Mouse (Mus musculus) kidney, postnatal 0 days (tissue): ENCODE data around the gene Gon4l. TPM values are rescaled to one million over a fixed set of nuclear protein-coding genes. Genes with fewer than 3 reads are reported as not detected.

Experiments
- ATAC-seq: fragments of 200-750 bp; cut with Nextera tagmentation; replicated peaks from 2 replicates; pipeline ENCODE4 v1.8.0; 2017; ENCODE audit warnings: low read depth, moderate number of reproducible peaks, moderate TSS enrichment, moderate library complexity; ENCODE audit not compliant: low FRiP score
- DNase-seq: peaks from one replicate; pipeline ENCODE4 v3.0.0-alpha.2; 2016; ENCODE audit warnings: low spot score
- H3K27ac ChIP-seq: fragments of 300-500 bp; sonication (generic); 2 replicates; pipeline ENCODE4 v1.5.1; 2014; ENCODE audit warnings: mild to moderate bottlenecking
- H3K27me3 ChIP-seq: fragments of 300-500 bp; sonication (generic); 2 replicates; pipeline ENCODE4 v1.6.1; 2014; ENCODE audit warnings: low read length, mixed read lengths; ENCODE audit not compliant: insufficient read depth
- H3K36me3 ChIP-seq: fragments of 300-500 bp; sonication (generic); 2 replicates; pipeline ENCODE4 v1.6.1; 2014; ENCODE audit warnings: low read length, mixed read lengths; ENCODE audit not compliant: insufficient read depth
- H3K4me1 ChIP-seq: fragments of 300-500 bp; sonication (generic); replicated peaks from 2 replicates; pipeline ENCODE4 v1.6.1; 2014; ENCODE audit warnings: antibody characterized with exemption, low read length, mixed read lengths; ENCODE audit not compliant: insufficient read depth
- H3K4me2 ChIP-seq: fragments of 300-500 bp; sonication (generic); 2 replicates; pipeline ENCODE4 v1.6.1; 2014; ENCODE audit warnings: mild to moderate bottlenecking, low read length, moderate library complexity, mixed read lengths
- H3K4me3 ChIP-seq: fragments of 300-500 bp; sonication (generic); replicated peaks from 2 replicates; pipeline ENCODE4 v1.5.1; 2014; ENCODE audit warnings: low read depth, low read length
- H3K9ac ChIP-seq: fragments of 300-500 bp; sonication (generic); 2 replicates; pipeline ENCODE4 v1.6.1; 2014; ENCODE audit warnings: low read depth, low read length
- H3K9me3 ChIP-seq: fragments of 300-500 bp; sonication (generic); replicated peaks from 2 replicates; pipeline ENCODE4 v1.6.1; 2016; ENCODE audit warnings: low read length, inconsistent platforms, mixed read lengths
- CTCF ChIP-seq: IDR thresholded peaks from 2 replicates; pipeline ENCODE4 v1.5.1; 2016; ENCODE audit warnings: antibody characterized with exemption, low read depth, mild to moderate bottlenecking, moderate library complexity
- WGBS: fragments of 180-500 bp; shearing (Covaris S2); extraction: QIAGEN DNeasy Blood & Tissue Kit; methylation state at CpG from one replicate; pipeline ENCODE4 v1.1.7; 2014; 5-methylcytosine and 5-hydroxymethylcytosine counted together
- polyA plus RNA-seq: library from polyadenylated mRNA; unstranded; fragments of >200 nt; fragmentation: Nextera tagmentation; extraction: Ambion mirVana; gene quantifications from 2 replicates; pipeline ENCODE4 v1.2.1, GENCODE M21; 2015

Gon4l gene
- polyA plus RNA-seq, 1 experiment from 2014 or later: 6.0 TPM

DNA sequence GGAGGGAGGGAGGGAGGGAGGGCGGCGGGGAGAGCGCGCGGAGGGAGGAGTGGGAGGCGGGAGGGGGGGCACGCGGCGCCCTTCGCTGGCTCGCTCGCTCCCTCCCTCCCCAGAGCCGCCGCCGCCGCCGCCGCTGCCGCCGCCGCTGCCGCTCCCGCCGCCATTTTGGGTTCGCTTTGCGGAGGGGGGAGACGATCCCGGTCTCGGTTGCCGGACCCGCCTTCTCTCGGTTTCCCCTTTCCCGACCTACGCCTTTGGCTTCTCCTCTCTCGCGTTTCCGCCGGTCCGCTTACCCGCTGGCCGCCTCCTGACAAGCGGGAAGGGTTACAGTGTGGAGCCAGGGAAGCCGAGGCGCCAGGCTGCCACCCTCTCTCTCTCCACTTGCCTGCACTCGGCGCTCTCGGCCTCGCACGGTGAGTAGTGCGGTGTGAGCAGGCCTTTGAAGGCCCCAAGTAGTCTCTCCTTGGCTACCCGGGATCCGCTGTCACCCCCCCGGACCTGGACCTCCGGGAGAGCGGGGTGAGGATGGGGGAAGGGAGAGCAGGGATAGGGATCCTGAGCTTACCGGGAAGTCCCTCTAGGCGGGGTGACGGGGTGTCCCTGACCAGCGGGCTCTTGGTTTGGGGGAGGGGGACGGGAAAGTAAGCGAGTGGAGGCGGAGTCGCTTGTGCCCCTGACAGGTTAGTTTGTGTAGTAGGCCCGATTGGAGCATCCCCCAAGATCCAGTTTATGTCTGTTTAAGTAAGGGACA is 115.7 kb downstream of the Gon4l start, which contains the start of the genes Ash1l and Dap3:
Ash1l (plus strand) TSS at position 47 of the 751 bp plus-strand sequence.
Dap3 (minus strand) TSS at position 606 of the 751 bp plus-strand sequence.
- no peaks in the 10 kb centered on the region for H3K36me3 ChIP-seq
- H3K4me2 ChIP-seq: peak within 1 kb of the TSS; percentile 71
- H3K4me1 ChIP-seq: peaks cover 6% of the 10 kb centered on the region; the same call in 1 of the 2 replicates
- peak; percentile 87 for DNase-seq
- H3K9me3 ChIP-seq: no peaks in the 10 kb centered on the region
- peak within 1 kb of the TSS; percentile 99 for H3K27ac ChIP-seq
- peak; percentile 38; the same call in 1 of the 2 replicates for TF ChIP-seq CTCF
- peak within 1 kb of the TSS; percentile 91 for H3K4me3 ChIP-seq
- H3K27me3 ChIP-seq: no peaks in the 10 kb centered on the region
- peak; percentile 83 for ATAC-seq
- under 1% methylated on average over 26 of the region's 64 CpGs for WGBS
- H3K9ac ChIP-seq: peak within 1 kb of the TSS; percentile 80

GRCm38 (mm10) chr3:88951327-88951800 is 116.3 kb downstream of the Gon4l start:
- ATAC-seq (no peak), DNase-seq (no peak)
- WGBS: under 1% methylated on average over 5 of the region's 5 CpGs
- TF ChIP-seq CTCF: no peak
- Histone ChIP-seq H3K27ac (peak overlapping the region; percentile 99), H3K9me3 (no peaks in the 10 kb centered on the region), H3K4me3 (peak overlapping the region; percentile 91), H3K4me2 (peak overlapping the region; percentile 71), H3K4me1 (peaks cover 6% of the 10 kb centered on the region; the same call in 1 of the 2 replicates), H3K36me3 (no peaks in the 10 kb centered on the region), H3K27me3 (no peaks in the 10 kb centered on the region), H3K9ac (peak overlapping the region; percentile 80)

DNA sequence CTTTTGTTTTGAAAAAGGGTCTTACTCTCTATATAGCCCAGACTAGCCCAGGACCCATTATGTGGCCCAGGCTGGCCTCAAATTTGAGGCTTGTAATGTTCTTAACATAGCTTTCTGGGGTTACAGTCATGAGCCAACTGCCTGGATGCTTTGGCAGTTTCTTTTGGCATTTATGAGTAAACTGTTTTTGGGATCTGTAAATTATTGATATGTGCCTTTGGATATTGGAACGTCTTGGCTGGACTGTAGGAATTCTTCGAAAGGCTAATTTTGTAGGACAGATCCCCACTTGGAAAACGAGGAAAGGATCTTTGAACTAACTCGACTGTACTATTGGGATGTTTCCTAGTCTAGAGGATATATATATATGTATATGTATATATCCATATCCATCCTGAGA is 118.2 kb downstream of the Gon4l start:
- Histone ChIP-seq H3K27me3 (no peaks in the 10 kb centered on the region), H3K9me3 (no peaks in the 10 kb centered on the region), H3K4me2 (no peak overlapping the region), H3K36me3 (no peaks in the 10 kb centered on the region), H3K9ac (no peak overlapping the region), H3K27ac (no peak overlapping the region), H3K4me1 (peaks cover 6% of the 10 kb centered on the region; the same call in 1 of the 2 replicates), H3K4me3 (no peak overlapping the region)
- WGBS: 70% methylated on average over 4 of the region's 4 CpGs
- no peak for DNase-seq
- no peak for TF ChIP-seq CTCF
- no peak for ATAC-seq

DNA sequence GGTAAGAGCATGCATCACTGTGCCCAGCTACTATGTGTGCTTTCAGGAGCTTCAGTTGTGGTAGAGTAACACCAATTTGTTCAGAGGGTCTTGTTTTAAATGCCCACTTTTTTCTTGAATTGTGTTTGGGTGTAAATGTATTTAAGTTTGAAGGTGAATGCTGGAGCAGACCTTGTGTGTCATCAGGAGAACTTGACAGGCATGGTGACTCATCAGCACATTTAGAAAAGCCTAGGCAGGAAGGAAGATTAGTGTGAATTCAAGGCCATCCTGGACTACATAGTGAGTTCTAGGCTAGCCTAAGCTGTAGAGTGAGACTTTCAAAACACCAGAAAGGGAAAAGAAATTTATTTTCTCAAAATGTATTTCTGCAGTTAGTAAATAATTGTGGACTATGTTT is 118.7 kb downstream of the Gon4l start:
- Histone ChIP-seq H3K4me1 (peaks cover 5% of the 10 kb centered on the region; the same call in 1 of the 2 replicates), H3K4me3 (no peak overlapping the region), H3K27ac (no peak overlapping the region), H3K9me3 (no peaks in the 10 kb centered on the region), H3K4me2 (no peak overlapping the region), H3K36me3 (no peaks in the 10 kb centered on the region), H3K27me3 (no peaks in the 10 kb centered on the region), H3K9ac (no peak overlapping the region)
- TF ChIP-seq CTCF: no peak
- no peak for DNase-seq
- no peak for ATAC-seq

Other genes with a start within 250 kb of the Gon4l start
- gene Arhgef2, start 229.3 kb upstream of the Gon4l start, polyA plus RNA-seq: 53.7 and 65.4 TPM in 2 replicates
- not detected in 2 replicates for gene Rxfp4, start 182.1 kb upstream of the Gon4l start, polyA plus RNA-seq
- gene Khdc4, start 149.4 kb upstream of the Gon4l start, polyA plus RNA-seq: 71.4 and 72.1 TPM in 2 replicates
- gene Rit1, start 118.4 kb upstream of the Gon4l start, polyA plus RNA-seq: 58.6 and 62.5 TPM in 2 replicates
- 8.8 and 9.1 TPM in 2 replicates for gene Syt11, start 60.1 kb upstream of the Gon4l start, polyA plus RNA-seq
- gene Msto1, start 78.8 kb downstream of the Gon4l start, polyA plus RNA-seq: 53.1 and 58.0 TPM in 2 replicates
- 13.0 and 14.2 TPM in 2 replicates for gene Ash1l, start 115.4 kb downstream of the Gon4l start, polyA plus RNA-seq
- gene Dap3, start 116.0 kb downstream of the Gon4l start, polyA plus RNA-seq: 150 and 151 TPM in 2 replicates